Mouse (Mus musculus) limb, embryonic 12.5 days (tissue): ENCODE measurements around the gene Ldlr. TPM values are rescaled to one million over a fixed set of nuclear protein-coding genes. Genes with fewer than 3 reads are reported as not detected.
A peak's percentile ranks its signal among the peaks of the same experiment; 100 is the strongest.

ENCODE experiments used
- ATAC-seq: fragments of 200-750 bp; cut with Nextera tagmentation; 2 replicates; pipeline ENCODE4 v1.8.0; 2017; ENCODE audit warnings: low read depth, moderate TSS enrichment; ENCODE audit not compliant: insufficient number of reproducible peaks, insufficient read depth, low FRiP score, low TSS enrichment
- H3K27ac ChIP-seq: fragments of 300-500 bp; sonication (generic); 2 replicates; pipeline ENCODE4 v1.5.1; 2016; ENCODE audit warnings: mild to moderate bottlenecking, moderate library complexity
- H3K27me3 ChIP-seq: fragments of 300-500 bp; sonication (generic); 2 replicates; pipeline ENCODE4 v1.6.1; 2016; ENCODE audit warnings: mild to moderate bottlenecking, moderate library complexity
- H3K36me3 ChIP-seq: fragments of 300-500 bp; sonication (generic); 2 replicates; pipeline ENCODE4 v1.6.1; 2016; ENCODE audit warnings: mild to moderate bottlenecking, moderate library complexity
- H3K4me1 ChIP-seq: fragments of 300-500 bp; sonication (generic); replicated peaks from 2 replicates; pipeline ENCODE4 v1.6.1; 2016
- H3K4me2 ChIP-seq: fragments of 300-500 bp; sonication (generic); 2 replicates; pipeline ENCODE4 v1.6.1; 2016; ENCODE audit warnings: mild to moderate bottlenecking, moderate library complexity
- H3K4me3 ChIP-seq: fragments of 300-500 bp; sonication (generic); replicated peaks from 2 replicates; pipeline ENCODE4 v1.5.1; 2016; ENCODE audit warnings: mild to moderate bottlenecking
- H3K9ac ChIP-seq: fragments of 300-500 bp; sonication (generic); replicated peaks from 2 replicates; pipeline ENCODE4 v1.6.1; 2016; ENCODE audit warnings: mild to moderate bottlenecking, moderate library complexity
- H3K9me3 ChIP-seq: fragments of 300-500 bp; sonication (generic); 2 replicates; pipeline ENCODE4 v1.6.1; 2016; ENCODE audit warnings: mild to moderate bottlenecking, moderate library complexity
- WGBS: fragments of 180-500 bp; shearing (Covaris S2); methylation state at CpG from one replicate; pipeline ENCODE4 v1.1.7; 2016; 5-methylcytosine and 5-hydroxymethylcytosine counted together
- polyA plus RNA-seq: library from polyadenylated mRNA; unstranded; fragments of >200 nt; fragmentation: Nextera tagmentation; extraction: Ambion mirVana; gene quantifications from 2 replicates; pipeline ENCODE4 v1.2.1, GENCODE M21; 2016

Ldlr gene
- polyA plus RNA-seq, 1 experiment from 2014 or later: 37.3 TPM

DNA sequence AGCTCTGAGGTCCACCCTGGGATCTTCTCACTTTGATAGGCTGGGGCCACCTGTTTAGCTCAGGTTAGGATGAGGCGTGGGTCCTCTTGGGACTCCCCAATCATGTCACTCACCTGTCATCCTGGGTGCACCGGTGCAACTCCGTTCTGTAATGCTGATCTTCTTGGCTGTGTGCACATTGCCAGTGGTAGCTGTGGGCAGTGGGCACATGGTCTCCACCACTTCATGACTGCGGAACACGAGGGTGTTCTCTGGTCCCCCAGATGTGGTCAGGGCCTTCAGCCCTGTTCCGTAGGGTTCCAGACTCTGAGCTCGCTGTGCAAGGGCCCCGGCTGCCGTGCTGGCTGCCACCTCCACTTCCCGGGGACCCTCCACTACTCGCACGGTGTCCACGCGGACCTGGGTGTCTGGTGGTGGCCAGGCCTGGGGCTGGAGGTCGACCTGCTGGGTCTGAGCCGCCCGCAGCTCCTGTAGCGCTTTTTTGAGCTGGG is 71.1 kb downstream of the Ldlr start:
- Histone ChIP-seq H3K9me3 (no peaks in the 10 kb centered on the region), H3K4me1 (peaks cover 41% of the 10 kb centered on the region), H3K4me2 (no peak overlapping the region), H3K4me3 (no peak overlapping the region), H3K36me3 (peaks cover 67% of the 10 kb centered on the region), H3K27ac (no peak overlapping the region), H3K27me3 (no peaks in the 10 kb centered on the region), H3K9ac (no peak overlapping the region)
- WGBS: 96% methylated on average over 18 of the region's 18 CpGs
- no peak for ATAC-seq

DNA sequence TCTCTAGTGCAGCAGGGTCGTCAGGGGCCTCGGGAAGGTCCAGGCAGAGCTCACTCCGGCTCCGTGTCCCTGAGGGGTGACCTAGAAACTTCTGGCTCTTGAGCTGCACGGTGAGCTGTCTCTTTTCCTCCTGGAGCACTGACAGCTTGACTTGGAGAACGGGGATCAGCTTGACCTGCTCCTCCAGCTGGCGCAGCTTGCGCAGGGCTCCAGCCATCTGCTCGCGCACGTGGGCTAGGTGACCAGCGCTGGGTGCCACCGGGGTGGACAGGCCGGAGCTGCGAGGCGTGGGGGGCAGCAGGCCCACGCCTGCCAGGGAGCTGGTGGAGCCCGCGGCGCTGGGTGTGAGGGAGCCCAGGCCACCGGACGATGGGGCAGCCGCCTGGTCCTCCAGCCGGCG is 71.6 kb downstream of the Ldlr start:
- Histone ChIP-seq H3K9ac (no peak overlapping the region), H3K36me3 (peaks cover 65% of the 10 kb centered on the region), H3K27me3 (no peaks in the 10 kb centered on the region), H3K27ac (no peak overlapping the region), H3K4me1 (peaks cover 41% of the 10 kb centered on the region), H3K4me2 (no peak overlapping the region), H3K9me3 (no peaks in the 10 kb centered on the region), H3K4me3 (no peak overlapping the region)
- no peak for ATAC-seq
- 96% methylated on average over 25 of the region's 25 CpGs for WGBS

DNA sequence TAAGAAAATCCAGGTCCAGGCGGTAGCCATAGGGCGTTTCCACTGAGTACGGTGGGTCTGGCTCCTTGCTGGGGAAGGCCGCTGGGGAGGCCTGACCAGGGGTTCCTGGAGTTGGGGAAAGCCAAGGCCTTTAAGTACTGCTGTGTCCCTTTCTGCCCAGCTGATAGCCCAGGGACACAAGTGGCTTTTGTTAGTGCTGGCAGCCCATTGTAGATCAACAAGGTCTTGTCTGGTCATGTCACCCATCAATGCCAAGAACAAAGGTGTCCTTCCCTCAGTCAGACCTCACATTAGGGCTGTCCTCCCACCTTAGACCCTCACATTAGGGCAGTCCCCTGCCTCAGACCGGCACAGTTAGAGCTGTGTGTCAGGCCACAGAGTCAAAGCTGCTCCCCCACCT is 72.3 kb downstream of the Ldlr start:
- no peak for ATAC-seq
- Histone ChIP-seq H3K36me3 (peaks cover 62% of the 10 kb centered on the region), H3K27ac (peak overlapping the region; percentile 97; the same call in 1 of the 2 replicates), H3K4me1 (peaks cover 41% of the 10 kb centered on the region), H3K9ac (0 out of 2 replicates have a peak overlapping the region, but pooled peaks have one; percentile 44), H3K4me2 (peak overlapping the region; percentile 66), H3K27me3 (no peaks in the 10 kb centered on the region), H3K4me3 (peak overlapping the region; percentile 82; the same call in 1 of the 2 replicates), H3K9me3 (no peaks in the 10 kb centered on the region)
- 83% methylated on average over 5 of the region's 5 CpGs for WGBS

DNA sequence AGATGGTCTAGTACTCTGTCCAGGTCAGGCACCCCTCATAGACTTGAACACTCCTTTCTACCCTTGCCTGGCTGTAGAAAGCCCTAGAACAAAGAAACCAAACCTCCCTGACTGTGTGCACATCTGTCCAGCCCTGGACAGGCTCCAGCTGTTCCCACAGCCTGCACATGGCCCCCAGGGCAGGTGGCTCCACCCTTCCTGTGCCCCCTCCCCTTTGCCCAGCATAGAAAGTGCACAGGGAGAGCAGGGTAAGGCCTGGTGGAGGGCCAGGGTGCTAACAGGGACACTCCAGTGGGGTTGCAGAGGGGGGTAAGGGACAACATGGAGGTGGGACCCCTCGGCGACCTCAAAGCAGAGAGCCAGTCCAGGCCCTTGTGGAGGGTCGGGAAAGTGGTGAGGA is 73.0 kb downstream of the Ldlr start:
- H3K4me3 ChIP-seq: peak overlapping the region; percentile 82
- peak overlapping the region; percentile 97 for H3K27ac ChIP-seq
- H3K27me3 ChIP-seq: no peaks in the 10 kb centered on the region
- WGBS: 38% methylated on average over 3 of the region's 3 CpGs
- H3K9me3 ChIP-seq: no peaks in the 10 kb centered on the region
- H3K36me3 ChIP-seq: peaks cover 62% of the 10 kb centered on the region
- H3K9ac ChIP-seq: peak overlapping the region; percentile 44
- no peak for ATAC-seq
- H3K4me1 ChIP-seq: peaks cover 41% of the 10 kb centered on the region
- peak overlapping the region; percentile 66 for H3K4me2 ChIP-seq

DNA sequence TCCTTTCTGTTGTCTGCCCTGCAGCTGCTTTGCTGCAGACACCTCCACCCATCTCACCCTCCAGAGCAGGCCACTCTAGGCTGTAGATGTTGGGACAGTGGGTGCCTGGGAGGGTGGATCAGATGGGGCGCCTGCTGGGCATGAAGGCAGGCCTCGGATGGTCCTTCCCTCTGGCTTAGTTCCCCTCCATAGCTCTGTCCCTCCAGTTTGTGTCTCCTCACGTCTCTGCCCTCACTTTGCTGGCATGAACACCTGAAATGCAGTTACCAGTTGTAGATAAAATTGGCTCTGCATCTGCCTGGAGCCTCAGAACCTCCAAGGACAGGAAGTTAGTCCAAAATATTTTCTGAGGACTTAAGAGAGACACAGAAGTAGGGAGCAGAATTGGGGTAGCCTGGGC is 73.6 kb downstream of the Ldlr start:
- WGBS: 57% methylated on average over 3 of the region's 3 CpGs
- H3K27ac ChIP-seq: peak overlapping the region; percentile 97
- peak overlapping the region; percentile 66 for H3K4me2 ChIP-seq
- no peak overlapping the region; the same call in 1 of the 2 replicates for H3K9ac ChIP-seq
- no peaks in the 10 kb centered on the region for H3K9me3 ChIP-seq
- ATAC-seq: no peak
- no peaks in the 10 kb centered on the region for H3K27me3 ChIP-seq
- H3K4me1 ChIP-seq: peaks cover 39% of the 10 kb centered on the region
- H3K4me3 ChIP-seq: peak overlapping the region; percentile 82
- peaks cover 62% of the 10 kb centered on the region for H3K36me3 ChIP-seq

DNA sequence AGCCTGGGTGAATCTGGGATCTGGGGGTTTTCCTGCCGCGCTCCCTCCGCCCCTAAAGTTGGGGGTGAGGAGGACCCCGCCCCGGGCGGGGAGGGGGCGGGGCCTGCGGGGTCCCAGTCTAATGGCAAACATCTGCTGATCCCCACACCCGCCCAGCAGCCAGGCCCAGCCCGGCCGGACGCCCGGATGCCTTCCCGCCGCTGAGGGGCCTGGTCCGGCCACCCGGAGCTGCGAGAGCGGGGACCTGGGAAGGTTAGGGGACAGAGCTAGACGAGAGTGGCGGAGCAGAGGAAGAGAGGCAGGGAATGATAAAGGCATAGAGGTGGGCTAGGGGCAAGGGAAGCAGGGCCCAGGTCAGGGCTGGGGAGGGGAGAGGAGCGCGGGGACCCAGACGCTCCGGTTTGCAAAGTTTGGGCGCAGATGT is 74.7 kb downstream of the Ldlr start:
- whole genome bisulfite sequencing: under 1% methylated on average over 26 of the region's 26 CpGs
- H3K27ac ChIP-seq: peak overlapping the region; percentile 97
- H3K27me3 ChIP-seq: no peaks in the 10 kb centered on the region
- H3K4me2 ChIP-seq: peak overlapping the region; percentile 66
- peaks cover 61% of the 10 kb centered on the region for H3K36me3 ChIP-seq
- H3K9ac ChIP-seq: peak overlapping the region; percentile 83
- H3K4me3 ChIP-seq: peak overlapping the region; percentile 82
- H3K9me3 ChIP-seq: no peaks in the 10 kb centered on the region
- peak; percentile 73 for ATAC-seq
- H3K4me1 ChIP-seq: peaks cover 33% of the 10 kb centered on the region

DNA sequence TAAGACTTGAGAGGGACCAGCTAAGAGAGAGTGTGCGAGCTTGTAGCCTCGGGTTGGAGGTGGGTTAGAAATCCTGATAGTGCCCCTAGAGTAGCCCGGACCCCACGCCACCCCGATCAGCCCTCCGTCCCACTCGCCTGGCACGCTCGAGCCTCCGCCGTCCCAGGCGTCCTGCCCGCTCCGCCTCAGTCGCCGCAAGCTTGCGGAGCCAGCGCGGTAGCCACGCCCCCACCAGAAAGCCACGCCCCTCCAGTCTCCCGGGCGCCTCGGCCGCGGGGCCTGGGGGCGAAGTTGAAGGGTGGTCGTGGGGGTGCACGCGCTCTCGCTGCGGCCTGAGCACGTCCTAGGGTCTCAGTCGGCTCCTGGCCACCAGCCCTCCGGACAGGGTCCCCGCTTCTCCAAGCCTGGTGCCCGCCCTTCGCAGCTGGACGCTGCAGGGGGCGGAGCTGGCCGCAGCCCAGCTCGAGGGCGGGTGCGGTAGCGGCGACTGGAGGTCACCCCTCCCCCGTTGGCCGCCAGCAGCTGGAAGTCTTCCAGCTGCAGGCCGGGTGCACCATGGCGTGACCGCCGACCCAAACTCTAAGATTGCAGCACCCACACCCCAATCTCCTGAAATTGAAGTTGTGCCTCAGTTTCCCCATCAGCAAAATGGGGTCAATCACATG is 75.2 kb downstream of the Ldlr start, which contains the start of gene Kank2:
Gene Kank2 (minus strand): TSS at position 400 of the 665 bp plus-strand sequence.
- no peaks in the 10 kb centered on the region for H3K9me3 ChIP-seq
- no peaks in the 10 kb centered on the region for H3K27me3 ChIP-seq
- H3K4me2 ChIP-seq: peak within 1 kb of the TSS; percentile 66
- H3K4me3 ChIP-seq: peak within 1 kb of the TSS; percentile 82
- H3K27ac ChIP-seq: peak within 1 kb of the TSS; percentile 97
- H3K4me1 ChIP-seq: peaks cover 32% of the 10 kb centered on the region
- H3K36me3 ChIP-seq: peaks cover 61% of the 10 kb centered on the region
- H3K9ac ChIP-seq: peak within 1 kb of the TSS; percentile 83
- ATAC-seq: peak; percentile 80
- under 1% methylated on average over 52 of the region's 52 CpGs for WGBS

DNA sequence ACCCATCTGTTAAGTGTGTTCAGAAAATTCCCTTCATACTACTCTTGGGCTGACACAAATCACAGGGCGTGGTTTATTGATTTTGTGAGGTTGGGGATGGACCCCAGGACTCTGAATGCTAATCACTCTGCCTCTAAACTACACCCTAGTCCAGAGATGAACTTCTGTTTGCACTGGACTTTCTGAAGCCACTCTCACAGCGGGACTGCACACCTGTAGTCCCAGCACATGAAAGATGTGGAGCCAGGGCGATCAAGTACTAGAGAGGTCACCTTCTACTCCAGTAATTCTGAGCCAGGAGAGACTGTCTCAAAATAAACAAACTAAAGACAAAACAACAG is 75.7 kb downstream of the Ldlr start:
- ATAC-seq: no peak
- peak overlapping the region; percentile 83 for H3K9ac ChIP-seq
- WGBS: 54% methylated on average over 3 of the region's 3 CpGs
- no peaks in the 10 kb centered on the region for H3K9me3 ChIP-seq
- H3K4me1 ChIP-seq: peaks cover 32% of the 10 kb centered on the region
- H3K4me2 ChIP-seq: peak overlapping the region; percentile 66
- H3K36me3 ChIP-seq: peaks cover 61% of the 10 kb centered on the region
- peak overlapping the region; percentile 82 for H3K4me3 ChIP-seq
- no peaks in the 10 kb centered on the region for H3K27me3 ChIP-seq
- H3K27ac ChIP-seq: peak overlapping the region; percentile 97

Other genes with a start within 250 kb of the Ldlr start
- 108 and 117 TPM in 2 replicates for gene Tmed1, start 213.2 kb upstream of the Ldlr start, polyA plus RNA-seq
- gene AB124611, start 197.3 kb upstream of the Ldlr start, polyA plus RNA-seq: 3.4 and 3.9 TPM in 2 replicates
- 72.3 and 82.4 TPM in 2 replicates for gene Carm1, start 176.6 kb upstream of the Ldlr start, polyA plus RNA-seq
- 38.1 and 38.3 TPM in 2 replicates for gene Timm29, start 130.8 kb upstream of the Ldlr start, polyA plus RNA-seq
- 20.2 and 21.1 TPM in 2 replicates for gene Yipf2, start 130.7 kb upstream of the Ldlr start, polyA plus RNA-seq
- gene Smarca4, start 107.3 kb upstream of the Ldlr start, polyA plus RNA-seq: 120 and 125 TPM in 2 replicates
- 152 and 161 TPM in 2 replicates for gene Spc24, start 36.8 kb downstream of the Ldlr start, polyA plus RNA-seq
- 19.9 and 22.3 TPM in 2 replicates for gene Kank2, start 75.3 kb downstream of the Ldlr start, polyA plus RNA-seq
- gene Angptl8, start 112.0 kb downstream of the Ldlr start, polyA plus RNA-seq: 0.99 and 1.1 TPM in 2 replicates
- gene Dock6, start 129.2 kb downstream of the Ldlr start, polyA plus RNA-seq: 38.3 and 38.9 TPM in 2 replicates
- 7.3 and 8.8 TPM in 2 replicates for gene Rab3d, start 194.7 kb downstream of the Ldlr start, polyA plus RNA-seq
- 5.2 and 5.7 TPM in 2 replicates for gene Ccdc159, start 204.0 kb downstream of the Ldlr start, polyA plus RNA-seq
- gene Tmem205, start 204.1 kb downstream of the Ldlr start, polyA plus RNA-seq: 33.4 and 39.4 TPM in 2 replicates
- gene Plppr2, start 213.6 kb downstream of the Ldlr start, polyA plus RNA-seq: 9.3 and 11.9 TPM in 2 replicates
- gene Swsap1, start 232.3 kb downstream of the Ldlr start, polyA plus RNA-seq: 7.3 and 7.4 TPM in 2 replicates
- gene Epor, start 240.0 kb downstream of the Ldlr start, polyA plus RNA-seq: 6.9 and 8.1 TPM in 2 replicates